Mouse (Mus musculus): ENCODE measurements around the gene Rpl36a-ps1.

- TF ChIP-seq CTCF (IDR thresholded peaks at IDR 0.05): no peak
- TF ChIP-seq POLR2A (IDR thresholded peaks at IDR 0.05; ENCODE audit: insufficient read depth, low read depth, low read length): no peak
- TF ChIP-seq EP300 (IDR thresholded peaks at IDR 0.05; ENCODE audit: insufficient read depth, low read depth, low read length): no peak
These were observed at the start of gene Rpl36a-ps1 for GRCm38 (mm10) chr14:98994218-98994617.

Data from heart, adult 2 months (tissue).